Mouse (Mus musculus) lung, adult 2 months (tissue): Measurements from ENCODE around the gene Olfr876.

ENCODE experiments used
- CTCF ChIP-seq: fragments of 200-500 bp; IDR thresholded peaks from 2 replicates; pipeline ENCODE4 v1.5.1; 2011; ENCODE audit warnings: mild to moderate bottlenecking, low read length, control low read depth; ENCODE audit not compliant: insufficient read depth
- POLR2A ChIP-seq: fragments of 200-500 bp; IDR thresholded peaks from 2 replicates; pipeline ENCODE4 v1.6.1; 2011; ENCODE audit warnings: low read depth, mild to moderate bottlenecking, control low read depth, low read length, borderline replicate concordance; ENCODE audit errors: extremely low read depth

DNA sequence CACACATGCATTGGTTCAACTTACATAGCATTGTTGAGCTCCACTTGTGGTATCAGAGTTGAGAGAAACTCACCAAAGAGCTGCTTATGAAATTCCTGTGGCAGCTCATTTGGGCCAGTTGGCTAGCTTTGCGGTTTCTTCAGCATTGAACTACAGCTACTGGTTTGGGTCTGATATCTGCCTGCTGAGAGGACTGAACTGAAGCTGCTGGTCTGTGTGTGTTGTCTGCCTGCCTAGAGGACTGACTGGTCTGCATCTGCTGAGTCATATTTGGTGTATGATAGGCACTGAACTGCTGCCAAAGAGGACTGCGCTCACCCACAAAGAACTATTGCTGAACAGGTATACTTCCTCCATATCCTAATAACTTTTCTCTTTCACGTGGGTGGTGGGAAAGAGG, 5.6 kb downstream of the Olfr876 start:
- TF ChIP-seq CTCF (no peak), POLR2A (no peak)
